Mouse (Mus musculus) ES-E14 (cell line): Measurements from ENCODE around the gene Entpd3.

Experiments
- MAFK ChIP-seq: IDR thresholded peaks from 2 replicates; pipeline ENCODE4 v1.6.1; 2014; ENCODE audit warnings: mild to moderate bottlenecking, low read depth, low read length, inconsistent platforms; ENCODE audit not compliant: insufficient read depth
- ZC3H11A ChIP-seq: IDR thresholded peaks from 2 replicates; pipeline ENCODE4 v1.6.1; 2012; ENCODE audit warnings: low read depth, mild to moderate bottlenecking, inconsistent platforms, low read length, borderline replicate concordance

DNA sequence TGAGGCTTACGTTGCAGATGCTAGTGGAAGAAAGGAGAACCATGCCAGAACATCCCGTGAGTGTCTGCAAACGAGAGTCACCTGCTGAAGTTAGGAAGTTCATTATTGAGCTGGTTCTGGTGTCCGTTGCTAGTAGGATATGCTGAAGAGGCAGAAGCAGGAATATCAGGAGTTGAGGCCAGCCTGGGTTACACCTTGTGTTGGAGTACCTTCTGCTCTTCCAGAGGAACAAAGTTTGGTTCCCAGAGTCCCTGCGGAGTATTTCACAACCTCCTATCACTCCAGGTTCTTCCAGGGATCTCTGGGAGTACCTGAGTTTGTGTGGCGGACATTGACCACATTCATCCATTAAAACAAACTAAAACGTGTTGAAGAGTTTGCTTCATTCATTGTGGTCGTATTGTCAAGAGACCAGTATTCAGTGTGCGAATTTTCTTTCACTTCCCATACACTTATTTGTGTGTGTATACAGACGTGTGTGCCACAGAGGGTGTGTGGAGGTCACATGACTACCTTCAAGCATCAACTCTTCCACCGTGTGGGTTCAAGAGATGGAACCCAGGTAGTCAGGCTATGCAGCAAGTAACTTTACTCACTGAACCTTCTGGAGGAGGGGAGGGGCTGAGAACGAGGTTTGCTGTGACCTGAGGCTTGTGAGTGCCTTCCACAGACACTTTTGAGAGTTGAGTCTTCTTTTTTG lies 38.2 kb downstream of the Entpd3 start:
- no peak for TF ChIP-seq MAFK
- TF ChIP-seq ZC3H11A: no peak
